ENCODE assay signal across 8 mouse cellular contexts in the genomic region with DNA sequence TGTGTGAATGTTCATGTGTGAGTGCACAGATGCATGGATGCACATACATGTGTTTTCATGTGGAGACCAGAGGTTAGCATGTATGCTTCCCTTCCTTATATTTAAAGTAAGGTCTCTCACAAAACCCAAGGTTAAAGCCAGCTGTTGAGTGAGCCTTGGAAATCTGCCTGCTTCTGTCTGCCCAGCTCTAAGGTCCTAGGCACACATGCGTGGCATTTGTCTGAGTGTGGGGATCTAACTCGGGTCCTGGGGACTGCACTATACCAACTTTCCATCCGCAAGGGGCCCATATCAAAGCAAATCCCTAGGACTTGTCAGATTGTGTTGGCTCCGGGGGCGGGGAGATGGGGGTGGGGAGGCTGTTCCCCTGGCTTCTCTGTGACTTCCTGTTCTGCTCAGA.
"Had no signal": no experiment of that assay in that cellular context is flagged by ENCODE, and none has a peak within 500 bp of the region (broad histone marks: within the 10 kb centered on the region; RNA-seq: fewer than 3 reads in every experiment).

No protein-coding gene starts in this region.

- H3K36me3 ChIP-seq: kidney, embryonic 15.5 days; limb, embryonic 15.5 days; liver, embryonic 12.5 days; midbrain, embryonic 13.5 days; neural tube, embryonic 12.5 days had no signal

- H3K9me3 ChIP-seq: kidney, embryonic 15.5 days; limb, embryonic 15.5 days; liver, embryonic 12.5 days; midbrain, embryonic 13.5 days; neural tube, embryonic 12.5 days had no signal

- H3K4me2 ChIP-seq: kidney, embryonic 15.5 days; limb, embryonic 15.5 days; midbrain, embryonic 13.5 days; neural tube, embryonic 12.5 days had no signal

- H3K9ac ChIP-seq: kidney, embryonic 15.5 days; limb, embryonic 15.5 days; liver, embryonic 12.5 days; midbrain, embryonic 13.5 days; neural tube, embryonic 12.5 days had no signal

- H3K27ac ChIP-seq: kidney, embryonic 15.5 days; limb, embryonic 15.5 days; liver, embryonic 12.5 days; midbrain, embryonic 13.5 days; neural tube, embryonic 12.5 days; stomach, postnatal 0 days had no signal

- ATAC-seq: intestine, embryonic 16.5 days; liver, embryonic 12.5 days had no signal

- H3K4me3 ChIP-seq: kidney, embryonic 15.5 days; limb, embryonic 15.5 days; liver, embryonic 12.5 days; midbrain, embryonic 13.5 days; myocyte; neural tube, embryonic 12.5 days had no signal
